ENCODE assay signal across 9 mouse cellular contexts in genomic region chr7:126946530-126946929, GRCm38 (mm10). TPM values are rescaled to one million over a fixed set of nuclear protein-coding genes. Genes with fewer than 3 reads are reported as not detected.
DNase-seq lines count a peak whose midpoint lies in the region; ATAC-seq and TF ChIP-seq lines count a peak whose summit lies in the region.
"Had no signal": no experiment of that assay in that cellular context is flagged by ENCODE, and none has a peak within 500 bp of the region (broad histone marks: within the 10 kb centered on the region; RNA-seq: fewer than 3 reads in every experiment).

No protein-coding gene starts in this region.

- no peaks in the 10 kb centered on the region for H3K9me3 ChIP-seq in lung, embryonic 14.5 days (ENCODE audit: low read depth, low read length)
- H3K9me3 ChIP-seq: hindbrain, embryonic 15.5 days had no signal

- WGBS in lung, embryonic 14.5 days, result 43% methylated on average over 3 of the region's 3 CpGs

- H3K4me3 ChIP-seq in lung, embryonic 14.5 days (ENCODE audit: low read depth, low read length), result no peak overlapping the region
- H3K4me3 ChIP-seq: hindbrain, embryonic 15.5 days had no signal

- no peak for ATAC-seq in lung, embryonic 14.5 days (ENCODE audit: insufficient read depth)

- H3K27ac ChIP-seq in lung, embryonic 14.5 days (ENCODE audit: low read depth), result no peak overlapping the region
- H3K27ac ChIP-seq: hindbrain, embryonic 15.5 days had no signal

- no peak overlapping the region for H3K9ac ChIP-seq in lung, embryonic 14.5 days
- H3K9ac ChIP-seq: hindbrain, embryonic 15.5 days had no signal

- H3K4me2 ChIP-seq in lung, embryonic 14.5 days, result no peak overlapping the region
- H3K4me2 ChIP-seq: hindbrain, embryonic 15.5 days had no signal

- H3K36me3 ChIP-seq in lung, embryonic 14.5 days (ENCODE audit: insufficient read depth), result peaks cover 11% of the 10 kb centered on the region; the same call in 1 of the 2 replicates

- TF ChIP-seq CTCF in lung, embryonic 14.5 days (IDR thresholded peaks at IDR 0.05; ENCODE audit: low read depth), result peak; percentile 76

- intact Hi-C loops in gastrocnemius, postnatal 14 days (cut with DNase I; ENCODE audit: low total_unique reads), result no loop called here
- intact Hi-C loops in gastrocnemius, postnatal 36 days (cut with DNase I), result loop anchor here (5.0 kb wide), 1 partner anchor 114 kb away; the partner anchor contains the start of gene 4930451I11Rik

- no peaks in the 10 kb centered on the region for H3K4me1 ChIP-seq in lung, embryonic 14.5 days (ENCODE audit: insufficient read depth)

- H3K27me3 ChIP-seq in lung, embryonic 14.5 days (ENCODE audit: insufficient read depth, low read length), result peaks cover 17% of the 10 kb centered on the region
- H3K27me3 ChIP-seq: hindbrain, embryonic 15.5 days had no signal

- DNase-seq in gastrocnemius, postnatal 14 days, result peak; percentile 29
- DNase-seq in gastrocnemius, postnatal 36 days, result no peak
- peak; percentile 57 for DNase-seq in lung, embryonic 14.5 days
- DNase-seq in lung, postnatal 25 days (ENCODE audit: low spot score), result no peak
- peak; percentile 71 for DNase-seq in R1 (ENCODE audit: low read depth, low spot score)
- peak; percentile 64 for DNase-seq in heart, postnatal 4 days
- DNase-seq in testis, postnatal 10 days (ENCODE audit: low spot score), result peak; percentile 71
- DNase-seq in left cerebral cortex, adult 11 months (ENCODE audit: low spot score), result no peak

RNA-seq across cellular contexts. Expression of gene Asphd1, which starts 2.9 kb away (rescaled TPM):
- not detected for total RNA-seq in gastrocnemius, postnatal 14 days (2021)
- total RNA-seq in gastrocnemius, postnatal 36 days (2021), result not detected
- polyA plus RNA-seq in lung, embryonic 14.5 days (2014; fragmentation: Nextera tagmentation; extraction: Ambion mirVana), result 0.39 TPM in 1 of 2 replicates, not detected in the other
- under 1 TPM in 1 of 2 experiments, not detected in 1; 0.36 TPM for total RNA-seq in heart, postnatal 4 days (2021)

RNA-seq across cellular contexts. Expression of gene Sez6l2, which starts 3.8 kb away (rescaled TPM):
- 1 to 10 TPM; 7.3 to 7.5 TPM for total RNA-seq in gastrocnemius, postnatal 14 days (2021)
- total RNA-seq in gastrocnemius, postnatal 36 days (2021), result 1 to 10 TPM; 1.5 to 2.3 TPM
- polyA plus RNA-seq in lung, embryonic 14.5 days (2014; fragmentation: Nextera tagmentation; extraction: Ambion mirVana), result 0.68 and 1.1 TPM in 2 replicates
- 10 to 100 TPM; 18.6 to 21.2 TPM for total RNA-seq in heart, postnatal 4 days (2021)

RNA-seq across cellular contexts. Expression of gene Kctd13, which starts 17.9 kb away (rescaled TPM):
- total RNA-seq in gastrocnemius, postnatal 14 days (2021), result 1 to 10 TPM; 2.5 to 3.2 TPM
- 1 to 10 TPM; 1.4 to 1.6 TPM for total RNA-seq in gastrocnemius, postnatal 36 days (2021)
- polyA plus RNA-seq in lung, embryonic 14.5 days (2014; fragmentation: Nextera tagmentation; extraction: Ambion mirVana), result 12.1 and 15.7 TPM in 2 replicates
- total RNA-seq in heart, postnatal 4 days (2021), result 10 to 100 TPM; 10.4 to 10.7 TPM

RNA-seq across cellular contexts. Expression of gene Tmem219, which starts 23.8 kb away (rescaled TPM):
- 10 to 100 TPM; 11.9 to 13.1 TPM for total RNA-seq in gastrocnemius, postnatal 14 days (2021)
- total RNA-seq in gastrocnemius, postnatal 36 days (2021), result 1 to 10 TPM; 9.1 to 9.3 TPM
- polyA plus RNA-seq in lung, embryonic 14.5 days (2014; fragmentation: Nextera tagmentation; extraction: Ambion mirVana), result 26.7 and 31.5 TPM in 2 replicates
- 10 to 100 TPM; 12.9 to 14.7 TPM for total RNA-seq in heart, postnatal 4 days (2021)

RNA-seq across cellular contexts. Expression of gene Cdipt, which starts 29.2 kb away (rescaled TPM):
- total RNA-seq in gastrocnemius, postnatal 14 days (2021), result 10 to 100 TPM; 34.9 to 38.5 TPM
- total RNA-seq in gastrocnemius, postnatal 36 days (2021), result 10 to 100 TPM; 28.0 to 37.2 TPM
- polyA plus RNA-seq in lung, embryonic 14.5 days (2014; fragmentation: Nextera tagmentation; extraction: Ambion mirVana), result 86.1 and 92.8 TPM in 2 replicates
- total RNA-seq in heart, postnatal 4 days (2021), result 10 to 100 TPM; 69.2 to 72.1 TPM

Comparison
In these comparisons a context has a peak if more than half of its experiments do, and no peak if none do; other contexts are left out.
1. DNase-seq: peak in gastrocnemius, postnatal 14 days (single experiment), lung, embryonic 14.5 days (single experiment), R1 (single experiment), heart, postnatal 4 days (single experiment) and testis, postnatal 10 days (single experiment); none in gastrocnemius, postnatal 36 days (0 of 2), lung, postnatal 25 days (single experiment) and left cerebral cortex, adult 11 months (single experiment).